Mouse (Mus musculus): ENCODE data around the gene Optn.

Optn gene

DNA sequence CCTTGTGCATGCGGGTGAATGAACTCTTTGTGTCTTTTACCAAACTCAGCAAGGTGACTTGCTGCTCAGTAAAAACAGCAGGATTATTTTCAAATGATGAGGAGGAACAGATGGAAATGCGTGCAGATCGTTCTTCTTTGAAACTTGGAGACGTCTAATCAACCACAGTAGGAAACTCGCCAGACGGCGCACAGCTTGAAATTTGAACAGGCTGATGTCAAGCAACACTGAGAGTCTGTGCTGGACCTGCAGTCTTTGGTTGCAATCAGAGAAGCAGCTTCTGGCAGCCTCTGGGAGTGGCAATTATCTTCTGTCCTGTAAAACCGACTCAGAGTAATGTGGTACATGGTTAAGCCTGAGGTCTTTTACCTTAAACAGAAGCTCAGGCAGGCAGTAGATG is 85.8 kb downstream of the Optn start:
- no peak for DNase-seq

GRCm38 (mm10) chr2:4975807-4976206 is 88.0 kb downstream of the Optn start, which contains the start of gene Ucma:
Gene Ucma, plus strand, starts transcription at chr2:4976122.
- no peak for DNase-seq
